Mouse (Mus musculus) heart, embryonic 14.5 days (tissue): ENCODE data around the gene Gm21994. TPM values are rescaled to one million over a fixed set of nuclear protein-coding genes. Genes with fewer than 3 reads are reported as not detected.
"Not testable (repeated sequence)": the region's sequence is repeated elsewhere in the genome, so short reads cannot be mapped to it uniquely, and the experiment has no call there.

Source experiments
- ATAC-seq: fragments of 200-750 bp; cut with Nextera tagmentation; 2 replicates; pipeline ENCODE4 v1.8.0; 2017; ENCODE audit warnings: low read depth, moderate TSS enrichment; ENCODE audit not compliant: insufficient number of reproducible peaks, insufficient read depth, low FRiP score
- H3K27ac ChIP-seq, 2 experiments: fragments of 200-500 bp in 1 of 2; fragments of 300-500 bp in 1 of 2; sonication (generic) in 1 of 2; replicated peaks in 1 of 2; 2 replicates each; pipeline ENCODE4 v1.5.1; 2012 to 2014; ENCODE audit warnings: low read depth in 2 of 2, low read length in 2 of 2, control low read depth in 1 of 2, mild to moderate bottlenecking in 1 of 2, mixed read lengths in 1 of 2; ENCODE audit not compliant: control insufficient read depth in 1 of 2, insufficient read depth in 1 of 2
- H3K27me3 ChIP-seq: fragments of 300-500 bp; sonication (generic); 2 replicates; pipeline ENCODE4 v1.6.1; 2014; ENCODE audit warnings: mild to moderate bottlenecking, low read length, control low read depth; ENCODE audit not compliant: control insufficient read depth, insufficient read depth
- H3K36me3 ChIP-seq: fragments of 300-500 bp; sonication (generic); 2 replicates; pipeline ENCODE4 v1.6.1; 2014; ENCODE audit warnings: mild to moderate bottlenecking, control low read depth, low read length, mixed read lengths; ENCODE audit not compliant: control insufficient read depth, insufficient read depth
- H3K4me1 ChIP-seq, 2 experiments: fragments of 200-500 bp in 1 of 2; fragments of 300-500 bp in 1 of 2; sonication (generic) in 1 of 2; 2 replicates each; pipeline ENCODE4 v1.6.1; 2012 to 2014; ENCODE audit warnings: low read length in 2 of 2, control low read depth in 1 of 2, mixed read lengths in 1 of 2; ENCODE audit not compliant: control insufficient read depth in 2 of 2, insufficient read depth in 2 of 2
- H3K4me2 ChIP-seq: fragments of 300-500 bp; sonication (generic); 2 replicates; pipeline ENCODE4 v1.6.1; 2014; ENCODE audit warnings: mild to moderate bottlenecking, low read length
- H3K4me3 ChIP-seq, 2 experiments: fragments of 200-500 bp in 1 of 2; fragments of 300-500 bp in 1 of 2; sonication (generic) in 1 of 2; 2 replicates each; pipeline ENCODE4 v1.5.1; 2012 to 2014; ENCODE audit warnings: low read length in 2 of 2, mild to moderate bottlenecking in 2 of 2, control low read depth in 1 of 2, low read depth in 1 of 2, moderate library complexity in 1 of 2; ENCODE audit not compliant: control insufficient read depth in 1 of 2, insufficient read depth in 1 of 2
- H3K9ac ChIP-seq: fragments of 300-500 bp; sonication (generic); 2 replicates; pipeline ENCODE4 v1.6.1; 2014; ENCODE audit warnings: mild to moderate bottlenecking, low read length
- H3K9me3 ChIP-seq: fragments of 300-500 bp; sonication (generic); 2 replicates; pipeline ENCODE4 v1.6.1; 2016; ENCODE audit warnings: low read length, control low read depth; ENCODE audit not compliant: control insufficient read depth
- WGBS: fragments of 180-500 bp; shearing (Covaris S2); extraction: QIAGEN DNeasy Blood & Tissue Kit; methylation state at CpG from one replicate; pipeline ENCODE4 v1.1.7; 2014; 5-methylcytosine and 5-hydroxymethylcytosine counted together
- polyA plus RNA-seq: library from polyadenylated mRNA; unstranded; fragments of >200 nt; fragmentation: Nextera tagmentation; extraction: Ambion mirVana; gene quantifications from 2 replicates; pipeline ENCODE4 v1.2.1, GENCODE M21; 2014

Gm21994 gene
- polyA plus RNA-seq, 1 experiment from 2014 or later: 1.6 TPM

- H3K4me2 ChIP-seq: peak within 1 kb of the TSS; percentile 56
- not testable (repeated sequence) for H3K27me3 ChIP-seq, H3K4me1 ChIP-seq, H3K36me3 ChIP-seq, H3K9me3 ChIP-seq
- WGBS: under 1% methylated on average over 15 of the region's 15 CpGs
- ATAC-seq: peak; percentile 99
- peak within 1 kb of the TSS; percentile 48 for H3K9ac ChIP-seq
- H3K27ac ChIP-seq: peak within 1 kb of the TSS; percentile 53 to 54; a peak in 2 of 4 replicates
- peak within 1 kb of the TSS; percentile 42 to 62 for H3K4me3 ChIP-seq
These were observed 37.6 kb downstream of the Gm21994 start, which contains the start of gene Zfp937 for GRCm38 (mm10) chr2:150217600-150218362. TSS of gene Zfp937 (plus strand) at chr2:150218073.

Other genes with a start within 250 kb of the Gm21994 start
- 6.0 and 7.0 TPM in 2 replicates for gene Zfp120, start 118.9 kb downstream of the Gm21994 start, polyA plus RNA-seq
- gene Gm10770, start 75.9 kb downstream of the Gm21994 start, polyA plus RNA-seq: not detected in 2 replicates
- not detected in 2 replicates for gene Gm14139, start 73.8 kb downstream of the Gm21994 start, polyA plus RNA-seq
- 3.7 and 3.9 TPM in 2 replicates for gene Zfp937, start 37.5 kb downstream of the Gm21994 start, polyA plus RNA-seq
- not detected in 2 replicates for gene Gm14124, start 1.9 kb upstream of the Gm21994 start, polyA plus RNA-seq
- not detected in 2 replicates for gene Gm10130, start 68.1 kb upstream of the Gm21994 start, polyA plus RNA-seq
- 4.5 and 4.6 TPM in 2 replicates for gene 3300002I08Rik, start 107.2 kb upstream of the Gm21994 start, polyA plus RNA-seq
- 3.4 and 4.4 TPM in 2 replicates for gene Zfp442, start 195.9 kb upstream of the Gm21994 start, polyA plus RNA-seq
- gene Zfp345, start 229.5 kb upstream of the Gm21994 start, polyA plus RNA-seq: 0.07 and 0.08 TPM in 2 replicates